Mouse (Mus musculus): ENCODE measurements around the gene Mvk. TPM values are rescaled to one million over a fixed set of nuclear protein-coding genes. Genes with fewer than 3 reads are reported as not detected.

Gene Mvk
- total RNA-seq, 2 experiments from 2014 or later, result 28.0 to 29.0 TPM

GRCm38 (mm10) chr5:114505260-114506085 lies 61.4 kb downstream of the Mvk start:
- DNase-seq (ENCODE audit: low spot score in 2 of 2), result no peak
- intact Hi-C loops (cut with DNase I), result no loop called here

GRCm38 (mm10) chr5:114507394-114507793 lies 63.3 kb downstream of the Mvk start:
- no peak for DNase-seq (ENCODE audit: low spot score in 2 of 2)
- intact Hi-C loops (cut with DNase I), result no loop called here

GRCm38 (mm10) chr5:114507964-114508363 lies 63.9 kb downstream of the Mvk start:
- DNase-seq (ENCODE audit: low spot score in 2 of 2), result no peak
- intact Hi-C loops (cut with DNase I), result no loop called here

- no peak for DNase-seq (ENCODE audit: low spot score in 2 of 2)
- intact Hi-C loops (cut with DNase I), result no loop called here
Measured at GRCm38 (mm10) chr5:114509461-114509860, 65.4 kb downstream of the Mvk start.

Small RNA genes within 50 kb of the gene (microRNA-seq; reads per million reads assigned to microRNA genes)
- gene Mir7027, result 0.25 to 0.34 reads per million in 2 experiments

Other genes starting within 250 kb of the Mvk start
- gene Foxn4, start 170.5 kb upstream of the Mvk start, total RNA-seq (2021), result not detected
- 1 to 10 TPM; 1.8 to 3.3 TPM for gene Myo1h, start 155.1 kb upstream of the Mvk start, total RNA-seq (2021)
- gene Kctd10, start 63.8 kb upstream of the Mvk start, total RNA-seq (2021), result 10 to 100 TPM; 47.6 to 53.0 TPM
- gene Ube3b, start 63.7 kb upstream of the Mvk start, total RNA-seq (2021), result 10 to 100 TPM; 74.7 to 88.0 TPM
- gene Mmab, start 209 bp upstream of the Mvk start, total RNA-seq (2021), result 10 to 100 TPM; 19.2 to 20.3 TPM
- gene Fam222a, start 123.7 kb downstream of the Mvk start, total RNA-seq (2021), result 10 to 100 TPM in 1 of 2 experiments, 1 to 10 TPM in 1; 6.8 to 12.8 TPM
- 1 to 10 TPM; 1.9 to 2.2 TPM for gene Trpv4, start 214.2 kb downstream of the Mvk start, total RNA-seq (2021)
- 10 to 100 TPM; 24.6 to 28.3 TPM for gene Gltp, start 246.7 kb downstream of the Mvk start, total RNA-seq (2021)